Comparison of ENCODE assay signal across 9 mouse cellular contexts in the genomic region with DNA sequence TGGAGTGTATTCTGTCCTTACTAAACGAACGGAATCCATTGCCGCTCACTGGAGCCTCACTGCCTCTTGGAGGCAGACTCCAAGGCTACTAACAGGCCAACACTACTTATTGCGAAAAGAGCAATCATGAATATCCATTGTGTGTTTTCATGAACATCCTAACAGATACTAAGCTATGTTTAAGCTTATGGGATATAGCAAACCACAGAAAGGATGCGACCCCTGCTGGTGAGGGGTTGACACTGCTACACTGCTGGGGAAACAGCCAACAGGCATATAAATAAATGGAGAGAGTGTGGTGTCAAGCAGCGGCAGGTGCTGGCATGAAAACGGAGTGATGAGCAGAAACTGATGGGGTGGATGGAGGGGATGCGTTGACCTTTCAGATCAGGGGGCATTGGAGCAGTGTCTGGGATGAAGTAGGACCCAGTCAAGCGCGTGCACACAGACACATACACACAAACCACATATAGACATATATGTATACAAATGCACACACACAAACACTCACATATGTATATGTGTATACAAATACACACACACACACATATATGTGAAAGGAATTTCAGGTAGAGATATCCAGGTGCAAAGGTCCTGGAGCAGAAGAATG. TPM values are rescaled to one million over a fixed set of nuclear protein-coding genes. Genes with fewer than 3 reads are reported as not detected.
DNase-seq lines count a peak whose midpoint lies in the region; ATAC-seq lines count a peak whose summit lies in the region.
"Had no signal": no experiment of that assay in that cellular context is flagged by ENCODE, and none has a peak within 500 bp of the region (broad histone marks: within the 10 kb centered on the region; RNA-seq: fewer than 3 reads in every experiment).

No protein-coding gene starts in this region.

- H3K9ac ChIP-seq in forebrain, embryonic 13.5 days, result no peak overlapping the region
- H3K9ac ChIP-seq in hindbrain, embryonic 13.5 days, result no peak overlapping the region
- no peak overlapping the region for H3K9ac ChIP-seq in midbrain, embryonic 12.5 days (replicated peaks)
- H3K9ac ChIP-seq: embryonic facial prominence, embryonic 13.5 days had no signal

- no peaks in the 10 kb centered on the region for H3K9me3 ChIP-seq in forebrain, embryonic 13.5 days (replicated peaks)
- no peaks in the 10 kb centered on the region for H3K9me3 ChIP-seq in hindbrain, embryonic 13.5 days
- no peaks in the 10 kb centered on the region for H3K9me3 ChIP-seq in midbrain, embryonic 12.5 days
- H3K9me3 ChIP-seq: embryonic facial prominence, embryonic 13.5 days had no signal

- 61% methylated on average over 10 of the region's 10 CpGs for WGBS in forebrain, embryonic 13.5 days
- WGBS in hindbrain, embryonic 13.5 days, result 62% methylated on average over 10 of the region's 10 CpGs
- WGBS in midbrain, embryonic 12.5 days, result 71% methylated on average over 10 of the region's 10 CpGs

- no peak overlapping the region for H3K4me2 ChIP-seq in forebrain, embryonic 13.5 days
- no peak overlapping the region for H3K4me2 ChIP-seq in hindbrain, embryonic 13.5 days
- no peak overlapping the region for H3K4me2 ChIP-seq in midbrain, embryonic 12.5 days (replicated peaks)

- DNase-seq in ovary, postnatal 10 days (ENCODE audit: low spot score), result peak; percentile 18
- no peak for DNase-seq in ovary, adult 18-20 months (ENCODE audit: low spot score)
- DNase-seq in c-Kit-positive CD71-positive TER-119-negative erythroid progenitor cells, embryonic 14.5 days (ENCODE audit: low read depth), result peak; percentile 51
- peak; percentile 27 to 51 for DNase-seq in left cerebral cortex, adult 18-20 months (ENCODE audit: low spot score in 2 of 2)
- peak; percentile 6 to 25 for DNase-seq in spleen, postnatal 36 days (ENCODE audit: low spot score in 2 of 2)

- peak; percentile 80 for ATAC-seq in forebrain, embryonic 13.5 days
- peak; percentile 67 for ATAC-seq in hindbrain, embryonic 13.5 days (ENCODE audit: low FRiP score)
- peak; percentile 60 for ATAC-seq in midbrain, embryonic 12.5 days (ENCODE audit: low FRiP score, low read depth)

- no peak overlapping the region for H3K4me3 ChIP-seq in forebrain, embryonic 13.5 days
- no peak overlapping the region for H3K4me3 ChIP-seq in hindbrain, embryonic 13.5 days
- H3K4me3 ChIP-seq in midbrain, embryonic 12.5 days, result no peak overlapping the region
- H3K4me3 ChIP-seq: embryonic facial prominence, embryonic 13.5 days had no signal

- H3K27me3 ChIP-seq in forebrain, embryonic 13.5 days, result no peaks in the 10 kb centered on the region
- H3K27me3 ChIP-seq in hindbrain, embryonic 13.5 days, result no peaks in the 10 kb centered on the region
- no peaks in the 10 kb centered on the region for H3K27me3 ChIP-seq in midbrain, embryonic 12.5 days
- H3K27me3 ChIP-seq: embryonic facial prominence, embryonic 13.5 days had no signal

- H3K4me1 ChIP-seq in forebrain, embryonic 13.5 days, result peaks cover 12% of the 10 kb centered on the region
- H3K4me1 ChIP-seq in hindbrain, embryonic 13.5 days (replicated peaks), result peaks cover 10% of the 10 kb centered on the region
- peaks cover 11% of the 10 kb centered on the region for H3K4me1 ChIP-seq in midbrain, embryonic 12.5 days

- no peak overlapping the region for H3K27ac ChIP-seq in forebrain, embryonic 13.5 days
- no peak overlapping the region for H3K27ac ChIP-seq in hindbrain, embryonic 13.5 days
- no peak overlapping the region for H3K27ac ChIP-seq in midbrain, embryonic 12.5 days (replicated peaks)
- H3K27ac ChIP-seq: embryonic facial prominence, embryonic 13.5 days had no signal

- no peaks in the 10 kb centered on the region for H3K36me3 ChIP-seq in forebrain, embryonic 13.5 days (ENCODE audit: poor library complexity, severe bottlenecking)
- H3K36me3 ChIP-seq in hindbrain, embryonic 13.5 days, result no peaks in the 10 kb centered on the region
- H3K36me3 ChIP-seq in midbrain, embryonic 12.5 days, result 0 out of 2 replicates have a peak, but pooled peaks cover 1% of the 10 kb centered on the region
- H3K36me3 ChIP-seq: embryonic facial prominence, embryonic 13.5 days had no signal

RNA-seq across cellular contexts. Expression of a gene that starts 1.5 kb away (rescaled TPM):
- 0.09 and 0.10 TPM in 2 replicates for polyA plus RNA-seq in forebrain, embryonic 13.5 days (2015; fragmentation: Nextera tagmentation; extraction: Ambion mirVana)
- polyA plus RNA-seq in hindbrain, embryonic 13.5 days (2015; fragmentation: Nextera tagmentation; extraction: Ambion mirVana), result 0.21 and 0.29 TPM in 2 replicates
- 1 to 10 TPM; 3.3 to 3.5 TPM for total RNA-seq in left cerebral cortex, adult 18-20 months (2021)
- 0.17 and 0.20 TPM in 2 replicates for polyA plus RNA-seq in midbrain, embryonic 12.5 days (2016; fragmentation: Nextera tagmentation; extraction: Ambion mirVana)

RNA-seq across cellular contexts. Expression of a gene that starts 12.5 kb away (rescaled TPM):
- 23.7 and 25.0 TPM in 2 replicates for polyA plus RNA-seq in forebrain, embryonic 13.5 days (2015; fragmentation: Nextera tagmentation; extraction: Ambion mirVana)
- 23.1 and 26.2 TPM in 2 replicates for polyA plus RNA-seq in hindbrain, embryonic 13.5 days (2015; fragmentation: Nextera tagmentation; extraction: Ambion mirVana)
- 10 to 100 TPM; 14.4 to 17.6 TPM for total RNA-seq in left cerebral cortex, adult 18-20 months (2021)
- polyA plus RNA-seq in midbrain, embryonic 12.5 days (2016; fragmentation: Nextera tagmentation; extraction: Ambion mirVana), result 25.0 and 26.2 TPM in 2 replicates

RNA-seq across cellular contexts. Expression of a gene that starts 35.5 kb away (rescaled TPM):
- 19.3 TPM in 2 replicates for polyA plus RNA-seq in forebrain, embryonic 13.5 days (2015; fragmentation: Nextera tagmentation; extraction: Ambion mirVana)
- 4.3 and 5.6 TPM in 2 replicates for polyA plus RNA-seq in hindbrain, embryonic 13.5 days (2015; fragmentation: Nextera tagmentation; extraction: Ambion mirVana)
- total RNA-seq in left cerebral cortex, adult 18-20 months (2021), result under 1 TPM; 0.21 to 0.63 TPM
- 21.7 and 23.5 TPM in 2 replicates for polyA plus RNA-seq in midbrain, embryonic 12.5 days (2016; fragmentation: Nextera tagmentation; extraction: Ambion mirVana)
